Mouse (Mus musculus) erythroblast, embryonic 14.5 days (primary cell): ENCODE data around the gene Mfrp. TPM values are rescaled to one million over a fixed set of nuclear protein-coding genes. Genes with fewer than 3 reads are reported as not detected.

ENCODE experiments used
- H3K27me3 ChIP-seq: 2 replicates; pipeline ENCODE4 v1.6.1; 2012; ENCODE audit warnings: inconsistent platforms; ENCODE audit not compliant: control insufficient read depth
- H3K36me3 ChIP-seq: 2 replicates; pipeline ENCODE4 v1.6.1; 2012; ENCODE audit warnings: mild to moderate bottlenecking, inconsistent platforms; ENCODE audit not compliant: control insufficient read depth
- H3K4me1 ChIP-seq: 2 replicates; pipeline ENCODE4 v1.6.1; 2012; ENCODE audit warnings: inconsistent platforms; ENCODE audit not compliant: control insufficient read depth
- H3K4me3 ChIP-seq: replicated peaks from 2 replicates; pipeline ENCODE3; 2012; ENCODE audit warnings: moderate library complexity, mild to moderate bottlenecking, inconsistent platforms
- H3K9me3 ChIP-seq: 2 replicates; pipeline ENCODE4 v1.6.1; 2012; ENCODE audit warnings: low read length, inconsistent platforms, mixed read lengths; ENCODE audit not compliant: control insufficient read depth
- GATA1 ChIP-seq: IDR thresholded peaks from 2 replicates; pipeline ENCODE4 v1.6.1; 2012; ENCODE audit warnings: low read length, inconsistent platforms, mixed read lengths
- TAL1 ChIP-seq: IDR thresholded peaks from 3 replicates; pipeline ENCODE4 v1.6.1; 2012; ENCODE audit warnings: low read length, inconsistent platforms, mixed read lengths
- polyA plus RNA-seq: library from polyadenylated mRNA; stranded (reverse); fragments of >175 nt; gene quantifications from 2 replicates; pipeline ENCODE4 v1.2.3, GENCODE M21; 2012

Gene Mfrp
- polyA plus RNA-seq, 1 experiment, result not detected

GRCm38 (mm10) chr9:44083392-44084121 lies 18.0 kb upstream of the Mfrp start:
- Histone ChIP-seq H3K27me3 (peaks cover 72% of the 10 kb centered on the region), H3K4me3 (peak overlapping the region; percentile 19), H3K36me3 (no peaks in the 10 kb centered on the region), H3K4me1 (peaks cover 19% of the 10 kb centered on the region), H3K9me3 (no peaks in the 10 kb centered on the region)
- no peak for TF ChIP-seq TAL1
- TF ChIP-seq GATA1, result no peak

- no peak for TF ChIP-seq TAL1
- TF ChIP-seq GATA1, result no peak
- peak overlapping the region; percentile 59 for H3K4me3 ChIP-seq
- peaks cover 19% of the 10 kb centered on the region for H3K4me1 ChIP-seq
- H3K36me3 ChIP-seq, result no peaks in the 10 kb centered on the region
- H3K27me3 ChIP-seq, result peaks cover 79% of the 10 kb centered on the region
- H3K9me3 ChIP-seq, result no peaks in the 10 kb centered on the region
Measured at GRCm38 (mm10) chr9:44084236-44084635, 17.3 kb upstream of the Mfrp start.

- H3K36me3 ChIP-seq, result no peaks in the 10 kb centered on the region
- H3K4me3 ChIP-seq, result peak overlapping the region; percentile 59
- TF ChIP-seq GATA1, result no peak
- TF ChIP-seq TAL1, result no peak
- H3K9me3 ChIP-seq, result no peaks in the 10 kb centered on the region
- peaks cover 19% of the 10 kb centered on the region for H3K4me1 ChIP-seq
- H3K27me3 ChIP-seq, result peaks cover 81% of the 10 kb centered on the region
Measured at GRCm38 (mm10) chr9:44084659-44085229, 16.8 kb upstream of the Mfrp start.

GRCm38 (mm10) chr9:44085276-44085675 lies 16.3 kb upstream of the Mfrp start:
- Histone ChIP-seq H3K4me1 (peaks cover 19% of the 10 kb centered on the region), H3K27me3 (peaks cover 81% of the 10 kb centered on the region)

GRCm38 (mm10) chr9:44085741-44086665 lies 15.5 kb upstream of the Mfrp start:
- Histone ChIP-seq H3K9me3 (no peaks in the 10 kb centered on the region), H3K4me3 (no peak overlapping the region), H3K4me1 (peaks cover 19% of the 10 kb centered on the region), H3K27me3 (peaks cover 76% of the 10 kb centered on the region), H3K36me3 (0 out of 2 replicates have a peak, but pooled peaks cover 1% of the 10 kb centered on the region)
- TF ChIP-seq GATA1, result no peak
- TF ChIP-seq TAL1, result no peak

More at GRCm38 (mm10) chr9:44085276-44085675, 16.3 kb upstream of the Mfrp start:
- TF ChIP-seq TAL1 (no peak), GATA1 (no peak)
- Histone ChIP-seq H3K4me3 (peak overlapping the region; percentile 59), H3K36me3 (no peaks in the 10 kb centered on the region), H3K9me3 (no peaks in the 10 kb centered on the region)

- H3K27me3 ChIP-seq, result peaks cover 74% of the 10 kb centered on the region
- TF ChIP-seq TAL1 (no peak), GATA1 (no peak)
Measured at GRCm38 (mm10) chr9:44086960-44087359, 14.6 kb upstream of the Mfrp start.

GRCm38 (mm10) chr9:44087761-44088455 lies 13.6 kb upstream of the Mfrp start:
- Histone ChIP-seq H3K36me3 (peaks cover 3% of the 10 kb centered on the region), H3K4me1 (peaks cover 19% of the 10 kb centered on the region), H3K9me3 (no peaks in the 10 kb centered on the region), H3K4me3 (no peak overlapping the region), H3K27me3 (peaks cover 64% of the 10 kb centered on the region)
- TF ChIP-seq TAL1 (no peak), GATA1 (no peak)

More at GRCm38 (mm10) chr9:44086960-44087359, 14.6 kb upstream of the Mfrp start:
- no peak overlapping the region for H3K4me3 ChIP-seq
- H3K36me3 ChIP-seq, result 0 out of 2 replicates have a peak, but pooled peaks cover 2% of the 10 kb centered on the region
- H3K9me3 ChIP-seq, result no peaks in the 10 kb centered on the region
- H3K4me1 ChIP-seq, result peaks cover 19% of the 10 kb centered on the region

- H3K4me1 ChIP-seq, result peaks cover 15% of the 10 kb centered on the region
- TF ChIP-seq TAL1 (no peak), GATA1 (no peak)
- H3K9me3 ChIP-seq, result no peaks in the 10 kb centered on the region
- H3K27me3 ChIP-seq, result peaks cover 53% of the 10 kb centered on the region
- peaks cover 7% of the 10 kb centered on the region for H3K36me3 ChIP-seq
- no peak overlapping the region for H3K4me3 ChIP-seq
Measured at GRCm38 (mm10) chr9:44088877-44089608, 12.5 kb upstream of the Mfrp start.
